Mouse (Mus musculus) bone marrow, adult 2 months (tissue): ENCODE measurements around the gene Cnot2.

Source experiments
- CTCF ChIP-seq: fragments of 200-500 bp; IDR thresholded peaks from 2 replicates; pipeline ENCODE4 v1.5.1; 2011; ENCODE audit warnings: low read length, control low read depth; ENCODE audit not compliant: control insufficient read depth, insufficient read depth
- POLR2A ChIP-seq: fragments of 200-500 bp; IDR thresholded peaks from 2 replicates; pipeline ENCODE4 v1.6.1; 2011; ENCODE audit warnings: low read depth, mild to moderate bottlenecking, control low read depth, low read length, borderline replicate concordance; ENCODE audit not compliant: control insufficient read depth

GRCm38 (mm10) chr10:116461443-116461842 is 119.9 kb downstream of the Cnot2 start:
- TF ChIP-seq POLR2A (no peak), CTCF (no peak)
